Mouse (Mus musculus): ENCODE data around the gene Dnhd1.

DNA sequence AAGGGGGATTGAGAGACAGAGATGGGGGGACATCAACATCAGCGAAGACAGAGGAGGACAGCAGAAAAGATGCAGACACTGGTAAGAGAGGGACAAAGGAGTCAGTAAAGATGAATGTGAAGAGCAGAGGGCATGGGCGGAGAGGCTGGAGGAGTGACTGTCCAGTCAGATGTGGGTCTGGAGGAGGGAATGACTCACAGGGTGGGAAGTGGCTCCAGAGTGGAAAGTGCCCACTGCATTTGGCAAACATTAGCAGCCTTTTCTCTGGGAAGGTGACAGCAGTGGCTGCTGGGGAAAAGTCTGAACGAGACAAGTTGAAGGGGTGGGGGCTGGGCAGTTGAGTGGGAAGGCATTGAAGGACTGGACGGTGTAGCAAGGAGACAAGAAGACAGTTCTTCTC is 29.6 kb upstream of the Dnhd1 start:
- TF ChIP-seq POLR2A (IDR thresholded peaks at IDR 0.05; ENCODE audit: control insufficient read depth, extremely low read depth, insufficient read depth, low read length, poor library complexity) (no peak), CTCF (IDR thresholded peaks at IDR 0.05; ENCODE audit: borderline replicate concordance, control insufficient read depth, extremely low read depth, insufficient read depth, low read length, poor library complexity) (no peak)

Data from thymus, adult 2 months (tissue).